Mouse (Mus musculus) spleen, postnatal 4 days (tissue): ENCODE results near the gene Slc45a2.

Experiments used
- DNase-seq, 2 experiments: peaks; one replicate each; pipeline ENCODE4 v3.0.0; 2022; ENCODE audit warnings: low spot score in 2 of 2

Gene Slc45a2

DNA sequence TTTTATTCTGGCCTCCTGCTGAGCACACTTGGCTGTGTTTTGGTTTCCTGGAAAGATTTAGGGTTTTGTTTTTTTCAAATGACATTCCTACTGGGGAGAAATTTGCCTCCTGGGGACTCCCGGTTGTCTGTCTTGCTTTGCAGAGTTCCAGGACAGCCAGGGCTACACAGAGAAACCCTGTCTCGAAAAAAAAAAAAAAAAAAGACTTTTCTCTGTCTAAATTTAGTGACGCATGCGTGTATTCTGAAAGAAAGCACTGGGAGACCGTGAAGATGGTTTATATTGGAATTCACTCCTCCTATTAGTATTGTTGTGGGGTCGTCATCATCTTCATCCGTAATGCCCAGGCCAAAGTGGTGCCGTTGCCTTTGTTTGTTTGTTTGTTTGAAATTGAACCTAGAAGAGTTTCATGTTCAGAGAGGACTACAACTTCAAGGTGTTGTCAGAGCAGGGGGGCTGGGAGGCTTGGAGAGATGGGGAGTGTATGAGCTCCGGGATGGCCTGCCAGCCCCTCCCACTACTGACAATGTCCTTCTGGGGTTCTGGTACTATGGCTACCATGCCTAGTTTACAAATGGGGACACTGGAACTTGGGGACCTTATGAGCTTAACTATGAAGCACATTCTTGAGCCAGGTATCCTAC, 65.1 kb downstream of the Slc45a2 start:
- DNase-seq: no peak

DNA sequence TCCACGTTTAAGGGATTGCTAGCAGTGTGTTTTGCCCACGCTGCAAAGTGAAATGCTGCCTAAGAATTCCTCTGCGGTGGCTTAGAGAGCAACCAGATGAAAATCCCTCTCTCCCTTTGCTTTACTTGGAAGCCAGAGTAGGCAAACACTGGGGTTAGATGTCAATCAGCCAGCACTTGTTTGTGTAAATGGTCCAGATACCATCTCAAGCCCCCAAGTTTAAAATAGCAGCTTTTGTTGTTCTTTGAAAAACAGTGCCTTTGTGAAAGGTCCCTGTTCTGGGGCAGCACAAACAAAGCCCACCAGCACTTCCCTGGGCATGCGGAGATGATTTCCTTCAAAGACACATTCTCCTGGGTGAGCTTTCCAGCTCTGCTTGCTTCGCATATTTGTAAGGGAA, 65.8 kb downstream of the Slc45a2 start:
- DNase-seq: no peak

DNA sequence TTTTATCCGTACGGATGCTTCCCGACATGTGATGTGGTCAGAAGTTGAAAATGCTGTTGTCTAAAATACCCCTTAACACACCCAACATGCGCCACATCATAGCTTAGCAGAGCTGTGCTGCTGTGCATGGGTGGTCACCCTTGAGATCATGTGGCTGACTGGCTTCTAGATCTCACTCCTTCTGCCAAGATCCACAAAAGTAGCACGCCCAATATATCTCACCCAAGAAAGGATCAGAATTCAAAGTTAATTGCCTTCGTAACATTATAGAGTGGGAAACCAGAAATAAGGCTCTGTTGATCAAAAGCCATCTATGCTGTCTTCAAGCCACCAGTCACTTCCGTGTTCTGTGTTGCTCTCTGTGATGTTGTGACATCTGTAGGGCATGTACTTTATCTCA, 67.4 kb downstream of the Slc45a2 start:
- no peak for DNase-seq

DNA sequence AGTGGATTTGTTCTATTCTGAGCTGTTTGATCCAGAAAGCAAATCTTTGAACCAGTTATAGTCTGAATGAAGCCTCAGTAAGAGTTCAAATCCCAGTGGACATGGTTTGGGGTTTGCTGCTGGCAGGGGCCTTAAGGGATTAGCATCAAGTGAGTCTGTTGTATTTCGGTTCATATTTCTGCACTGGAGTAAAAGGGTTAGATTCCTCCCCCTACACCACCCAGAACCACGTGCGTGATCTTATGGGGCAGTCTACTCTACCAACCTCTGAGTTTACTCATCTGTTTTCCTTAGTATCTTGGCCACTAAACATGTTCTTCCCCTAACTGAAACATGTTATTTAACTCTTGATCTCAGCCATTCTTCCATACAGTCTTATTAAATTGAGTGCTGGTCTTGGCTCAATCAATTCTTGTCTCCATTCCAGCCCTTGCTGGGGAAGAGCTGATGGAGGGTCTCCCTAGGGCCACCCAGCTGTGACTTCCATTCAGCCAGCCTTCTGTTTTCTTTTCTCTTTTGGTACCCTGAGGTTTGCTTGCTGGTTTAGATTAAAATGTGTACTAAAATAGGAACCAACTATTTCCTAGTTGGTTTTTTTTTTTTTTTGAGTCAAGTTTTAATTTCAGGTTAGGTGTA, 75.3 kb downstream of the Slc45a2 start:
- no peak for DNase-seq
